Mouse (Mus musculus) liver, embryonic 14.5 days (tissue): Measurements from ENCODE around the gene Gm29609.

ENCODE experiments used
- CTCF ChIP-seq: IDR thresholded peaks from 2 replicates; pipeline ENCODE4 v1.5.1; 2016; ENCODE audit warnings: antibody characterized with exemption, low read depth, control low read depth
- EP300 ChIP-seq: IDR thresholded peaks from 2 replicates; pipeline ENCODE4 v1.6.1; 2016; ENCODE audit warnings: antibody characterized with exemption, low read depth

DNA sequence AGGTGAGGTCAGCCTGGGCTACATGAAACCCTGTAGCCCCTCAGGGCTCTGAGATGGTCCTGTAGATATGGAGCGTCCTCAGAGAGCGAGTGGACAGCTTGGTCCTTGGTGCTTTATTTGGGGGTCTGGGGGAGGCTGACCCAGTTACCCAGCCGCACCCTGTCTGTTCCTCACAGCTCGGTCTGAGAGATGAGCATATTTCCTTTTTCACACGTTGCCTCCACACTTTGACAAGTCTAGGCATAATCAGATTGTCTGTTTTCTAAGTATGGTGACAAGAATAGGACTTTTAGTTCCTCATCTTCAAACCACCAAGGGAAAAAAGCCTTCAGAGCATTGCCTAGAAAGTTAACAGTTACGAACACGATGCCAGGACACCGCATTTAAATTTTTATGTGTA is 58.6 kb downstream of the Gm29609 start:
- TF ChIP-seq CTCF (no peak), EP300 (no peak)
